Mouse (Mus musculus) spleen, adult 12 weeks (tissue): ENCODE measurements around the gene Gnl2.

Experiments used
- DNase-seq: peaks from one replicate; pipeline ENCODE4 v3.0.0; 2022; ENCODE audit warnings: low spot score

Gene Gnl2

DNA sequence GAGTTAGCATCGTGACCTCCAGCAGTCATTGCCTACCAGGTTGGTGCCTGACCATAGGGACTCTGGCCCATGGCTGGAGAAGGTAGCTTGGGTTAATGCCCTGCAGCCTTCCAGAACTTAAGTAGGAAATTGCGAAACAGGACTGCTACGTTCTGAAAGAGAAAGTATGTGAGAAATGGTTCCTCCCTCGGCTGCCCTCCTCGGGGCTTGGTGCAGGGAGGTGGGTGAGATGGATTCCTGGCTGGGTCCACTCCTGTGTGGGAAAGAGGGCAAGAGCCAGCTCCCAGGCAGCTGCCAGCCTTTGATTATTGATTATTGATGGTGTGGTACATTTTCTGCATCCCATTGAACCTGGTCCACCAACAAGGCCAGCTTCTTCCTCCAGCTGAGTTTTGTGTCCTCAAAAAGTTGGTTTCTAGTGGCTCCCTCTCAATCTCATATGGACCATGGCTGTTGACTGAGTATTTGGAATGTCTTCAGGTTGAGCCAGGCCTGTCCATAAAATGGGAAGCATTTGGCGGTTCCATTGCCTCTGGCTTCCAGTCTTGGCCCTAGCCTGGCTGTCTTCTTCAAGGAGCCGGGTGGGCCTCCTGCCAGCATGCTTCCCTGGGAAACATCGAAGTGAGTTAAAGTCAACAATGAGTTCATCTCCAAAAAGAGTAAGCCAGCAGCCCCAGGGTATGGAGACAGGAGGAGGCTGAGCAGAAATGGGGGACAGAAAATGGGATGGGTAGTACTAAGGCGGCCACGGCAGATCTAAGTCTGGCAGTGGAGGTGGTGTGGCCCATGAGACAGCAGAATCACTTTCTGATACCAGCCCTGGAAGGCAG is at the start of gene Gnl2:
Gnl2 (plus strand) TSS at position 780 of the 830 bp plus-strand sequence.
- DNase-seq: no peak

DNA sequence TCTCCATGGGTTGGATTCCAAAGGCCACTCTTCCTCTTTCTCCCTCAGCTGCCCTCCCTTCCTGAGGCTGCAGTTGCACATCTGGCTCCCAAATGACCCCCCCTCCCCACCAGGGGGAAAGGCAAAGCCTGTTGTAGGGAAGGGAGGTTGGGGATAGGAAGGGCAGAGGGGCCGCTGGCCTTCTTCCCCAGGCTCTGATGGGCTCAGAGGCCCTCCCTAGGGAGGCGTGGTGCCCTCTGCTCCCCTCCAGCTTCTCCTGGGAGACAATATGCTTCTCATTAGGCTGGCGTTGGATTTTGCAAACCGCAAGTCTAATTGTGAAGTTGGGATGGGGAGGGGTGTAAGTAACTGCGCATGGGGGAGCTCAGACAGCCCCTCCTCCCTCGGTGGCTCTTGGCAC is 47.7 kb upstream of the Gnl2 start:
- DNase-seq: no peak

DNA sequence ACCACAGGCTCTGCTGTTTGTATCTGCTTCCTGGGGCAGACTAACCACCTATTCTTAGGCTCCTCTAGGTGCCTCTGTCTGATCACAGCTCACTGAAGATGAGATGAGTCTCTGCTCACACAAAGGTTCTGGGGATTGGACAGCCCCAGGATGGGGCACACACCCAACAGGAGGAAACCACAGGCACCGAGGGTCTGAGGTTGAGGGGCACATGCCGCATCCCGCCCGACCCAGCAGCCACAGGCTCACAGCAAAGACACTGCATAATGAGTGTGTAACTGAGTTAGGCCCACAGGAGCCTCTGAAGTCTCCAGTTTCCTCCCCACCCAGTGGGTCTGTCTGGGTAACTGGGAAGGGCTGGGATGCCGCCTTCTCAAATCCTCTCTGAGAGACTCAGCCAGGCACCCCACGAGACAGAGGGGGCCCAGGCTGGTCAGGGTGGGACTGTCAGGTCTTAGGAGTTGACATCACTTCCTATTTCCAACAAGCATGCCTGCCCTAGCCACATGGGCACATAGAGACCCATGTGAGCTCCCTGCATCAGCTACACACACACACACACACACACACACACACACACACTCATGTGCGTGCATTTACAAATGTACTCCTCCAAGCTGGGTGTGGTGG is 47.1 kb upstream of the Gnl2 start:
- DNase-seq: no peak

DNA sequence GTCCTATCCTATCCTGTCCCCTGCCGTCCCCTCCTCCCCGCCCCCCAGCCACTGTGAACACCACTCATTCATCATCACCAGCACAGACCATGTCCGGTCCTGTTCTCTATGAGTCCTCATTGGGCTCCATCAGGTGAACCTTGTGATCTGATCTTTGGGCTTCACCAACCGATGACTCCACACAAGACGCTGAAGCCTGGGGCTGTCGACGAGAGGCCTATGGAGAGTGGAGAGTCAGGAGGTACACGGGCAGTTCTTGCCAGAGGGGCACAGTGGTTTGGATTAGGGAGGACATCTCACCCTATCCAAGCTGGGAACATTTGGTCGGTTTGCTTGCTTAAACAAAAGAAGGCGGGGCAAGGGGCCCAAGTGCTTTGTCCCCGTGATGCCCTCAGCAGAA is 46.2 kb upstream of the Gnl2 start:
- DNase-seq: no peak

DNA sequence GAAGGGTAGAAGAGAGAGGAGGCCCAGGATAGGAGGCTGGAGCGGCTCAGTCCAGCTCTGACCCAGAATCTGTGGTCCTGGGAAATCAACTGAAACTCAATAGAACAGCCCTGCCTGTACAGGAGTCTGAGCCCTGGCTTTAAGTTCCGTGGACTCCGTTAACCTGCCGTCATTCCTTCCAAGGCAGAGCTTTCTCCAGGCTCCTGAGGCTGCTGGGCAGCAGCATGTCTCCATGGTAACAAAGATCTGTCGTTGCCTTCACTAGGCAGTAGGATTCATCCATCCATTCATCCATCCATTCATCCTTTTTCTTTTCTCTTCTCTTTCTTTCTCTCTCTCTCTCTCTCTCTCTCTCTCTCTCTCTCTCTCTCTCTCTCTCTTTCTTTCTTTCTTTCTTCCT is 45.7 kb upstream of the Gnl2 start:
- DNase-seq: no peak

DNA sequence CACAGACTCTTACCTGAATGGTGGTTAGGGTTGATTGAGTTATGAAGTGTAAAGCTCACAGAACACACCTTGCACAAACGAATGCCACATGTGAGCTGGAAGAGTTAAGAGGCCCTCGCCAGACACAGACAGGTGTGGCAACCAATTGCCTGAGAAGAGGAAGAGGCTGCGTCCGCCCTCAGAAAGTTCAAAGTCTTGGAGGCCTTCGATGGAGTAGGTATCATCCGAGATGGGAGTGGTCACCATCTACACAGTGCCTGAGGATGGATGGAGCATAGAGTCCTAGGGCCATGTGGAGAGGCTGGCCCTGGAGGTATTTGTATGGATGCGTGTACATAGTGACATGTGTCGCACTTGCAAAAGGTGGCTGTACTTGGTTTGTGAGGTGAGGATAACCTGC is 45.3 kb upstream of the Gnl2 start:
- no peak for DNase-seq

DNA sequence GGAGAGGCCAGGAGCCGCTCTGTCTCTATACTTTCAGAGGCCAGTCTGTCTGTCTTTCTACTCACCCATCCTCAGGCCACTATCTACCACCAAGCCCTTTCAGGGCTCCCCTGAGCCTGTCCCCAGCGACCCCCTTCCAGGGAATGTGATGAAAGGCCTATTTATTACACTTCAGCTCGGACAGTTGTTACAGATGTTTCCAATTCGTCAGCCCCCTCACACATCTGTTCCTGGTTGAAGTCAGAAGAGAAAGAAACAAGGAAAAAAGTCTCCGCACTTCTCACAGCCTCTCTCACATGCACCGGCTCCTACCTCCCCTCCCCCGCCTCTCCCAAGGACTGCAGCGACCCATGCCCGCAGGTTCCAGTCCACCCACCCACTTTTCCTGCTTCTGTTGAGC is 44.1 kb upstream of the Gnl2 start:
- DNase-seq: no peak

DNA sequence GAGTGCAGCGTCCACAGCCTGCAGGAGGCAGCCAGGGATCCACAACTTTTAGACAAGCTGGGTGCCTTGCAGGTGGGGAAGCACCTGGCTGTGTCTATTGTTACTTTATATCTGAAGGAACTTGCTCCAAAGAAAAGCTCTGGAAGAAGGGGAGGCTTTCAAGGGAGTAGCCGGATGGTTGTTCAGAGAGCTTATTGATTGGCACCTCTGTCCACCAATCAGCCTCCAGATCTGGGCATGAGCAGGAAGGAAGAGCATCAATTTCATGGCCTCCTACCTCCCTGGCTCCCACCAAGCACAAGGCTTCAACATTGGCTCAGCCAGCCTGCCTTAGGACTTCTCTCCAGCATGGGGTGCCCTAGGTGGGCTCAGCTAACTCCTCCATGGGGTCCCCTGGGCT is 43.1 kb upstream of the Gnl2 start:
- DNase-seq: no peak

DNA sequence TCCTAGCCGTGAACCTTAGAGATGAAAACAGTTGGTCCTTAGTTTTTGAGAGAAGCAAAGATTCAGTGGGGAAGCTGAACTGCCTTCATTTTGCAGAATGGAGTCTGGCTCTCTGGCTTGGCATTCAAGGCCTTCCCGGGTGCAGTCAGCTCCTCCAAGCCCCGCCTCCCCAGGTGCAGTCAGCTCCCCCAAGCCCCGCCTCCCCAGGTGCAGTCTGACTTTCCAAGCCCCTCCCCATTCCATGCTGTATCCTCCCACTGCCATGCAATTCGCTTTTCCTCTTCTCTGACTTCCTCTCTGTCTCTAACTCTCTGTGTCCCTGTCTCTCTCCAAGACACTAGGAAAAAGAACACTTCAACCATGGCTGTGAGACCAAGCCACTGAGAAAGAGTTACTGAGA is 38.2 kb upstream of the Gnl2 start:
- no peak for DNase-seq

DNA sequence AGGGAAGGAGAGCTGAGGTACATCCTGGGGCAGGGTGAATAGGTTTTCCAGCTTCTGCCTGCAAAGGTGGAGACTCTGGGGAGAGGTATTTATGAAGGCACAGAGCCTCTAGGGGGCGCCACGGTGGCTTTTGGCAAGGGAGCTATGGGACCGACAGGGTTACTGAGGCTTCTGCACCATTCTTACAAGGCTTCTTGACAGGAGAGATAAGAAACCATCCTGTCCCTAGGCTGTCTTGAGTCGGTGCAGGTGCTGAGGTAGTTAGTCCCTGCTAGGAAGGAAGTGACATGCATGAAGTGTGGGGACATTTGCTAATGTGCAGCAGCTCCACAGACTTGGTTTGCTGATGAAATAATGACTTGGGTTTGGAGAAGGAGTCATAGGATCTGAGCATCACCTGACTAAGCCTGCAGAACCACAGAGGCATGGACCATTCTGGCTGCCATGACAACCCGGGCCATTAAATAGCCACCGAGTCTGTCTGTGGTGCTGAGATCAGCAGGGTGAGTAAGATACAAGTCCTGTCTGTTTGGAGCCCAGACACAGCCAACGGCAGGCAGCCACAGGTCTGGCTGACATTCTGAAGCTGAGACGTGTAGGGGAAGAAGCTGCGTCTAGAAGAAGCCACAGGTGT is 32.4 kb upstream of the Gnl2 start:
- no peak for DNase-seq

DNA sequence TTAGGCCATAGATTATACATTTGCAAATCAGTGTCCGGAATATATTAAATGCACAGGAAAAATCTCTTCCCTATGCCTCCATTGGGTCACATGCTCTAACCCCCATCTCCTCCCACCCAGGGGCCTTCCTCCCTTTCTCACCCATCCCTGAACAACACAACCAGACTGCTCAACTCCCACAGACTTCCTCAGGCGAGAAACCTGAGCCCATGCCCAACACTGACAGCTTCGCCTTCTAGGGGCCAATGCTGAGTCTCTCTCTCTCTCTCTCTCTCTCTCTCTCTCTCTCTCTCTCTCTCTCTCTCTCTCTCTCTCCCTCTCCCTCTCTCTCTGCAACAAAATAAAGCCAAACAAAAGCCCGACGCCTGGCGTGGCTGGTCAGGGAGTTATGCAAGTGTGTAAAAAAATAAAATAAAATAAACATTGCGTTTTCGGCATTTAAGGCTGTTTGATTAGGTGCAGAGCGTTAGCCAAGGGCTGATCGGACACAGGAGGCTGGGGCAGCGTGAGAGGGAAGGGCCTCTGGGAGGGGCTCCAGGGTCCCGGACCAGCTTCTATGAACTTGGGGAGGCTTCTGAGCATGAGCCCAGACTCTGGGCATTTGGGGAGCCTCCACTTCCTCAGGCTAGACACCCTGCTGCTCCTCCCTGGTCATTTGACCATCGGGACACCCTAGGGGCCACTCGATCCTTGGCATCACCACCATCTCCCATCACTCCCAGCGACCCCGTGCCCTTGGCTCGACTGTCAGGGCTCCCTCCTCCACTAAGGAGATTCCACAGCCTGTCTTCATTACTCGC is 31.3 kb upstream of the Gnl2 start:
- no peak for DNase-seq

DNA sequence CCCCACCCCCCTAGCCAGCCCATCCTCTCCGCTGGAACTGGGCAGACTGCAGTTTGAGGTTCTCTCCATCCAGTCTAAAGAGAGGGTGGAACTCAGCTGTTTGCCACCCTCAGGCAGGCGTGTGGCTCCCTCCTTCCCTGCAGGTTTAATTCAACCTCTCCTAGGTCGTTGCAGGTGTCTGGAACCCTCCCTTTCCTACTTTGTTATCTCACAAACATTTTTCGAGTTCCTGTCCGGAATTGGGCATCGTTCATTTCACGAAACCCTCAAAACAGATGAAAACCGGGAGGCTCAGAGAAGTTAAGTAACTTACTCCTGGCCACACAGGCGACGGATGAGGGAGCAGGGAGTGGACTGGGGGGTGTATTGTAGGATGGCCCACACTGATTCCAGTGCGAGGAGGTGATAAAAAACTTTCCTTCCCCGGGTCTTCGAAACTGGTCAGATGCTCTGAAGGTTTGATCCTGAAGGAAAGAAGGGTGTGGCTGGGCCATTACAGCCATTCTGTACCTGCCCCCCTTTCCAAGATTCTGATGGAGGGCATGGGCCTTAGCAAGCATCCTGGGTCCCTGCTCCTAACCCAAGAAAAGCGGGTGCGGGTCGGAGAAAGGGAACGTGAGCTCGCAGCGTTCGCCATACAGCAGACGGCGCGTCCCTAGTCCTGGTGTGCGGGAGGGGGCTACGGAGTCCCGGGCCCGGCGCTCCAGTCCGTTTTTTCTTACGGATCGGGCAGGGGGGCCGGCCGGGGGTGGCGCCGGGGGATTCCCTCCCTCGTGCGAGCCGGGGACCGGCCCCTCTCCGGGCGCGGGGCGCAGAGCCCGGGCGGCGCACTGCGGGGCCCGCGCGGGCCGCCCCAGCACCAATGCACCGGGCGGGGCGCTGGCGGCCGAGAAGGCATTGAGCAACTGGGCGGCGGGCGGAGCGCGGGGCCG is 30.4 kb upstream of the Gnl2 start, which contains the start of gene Rspo1:
Rspo1 (plus strand) TSS at position 760 of the 932 bp plus-strand sequence.
- DNase-seq: no peak

DNA sequence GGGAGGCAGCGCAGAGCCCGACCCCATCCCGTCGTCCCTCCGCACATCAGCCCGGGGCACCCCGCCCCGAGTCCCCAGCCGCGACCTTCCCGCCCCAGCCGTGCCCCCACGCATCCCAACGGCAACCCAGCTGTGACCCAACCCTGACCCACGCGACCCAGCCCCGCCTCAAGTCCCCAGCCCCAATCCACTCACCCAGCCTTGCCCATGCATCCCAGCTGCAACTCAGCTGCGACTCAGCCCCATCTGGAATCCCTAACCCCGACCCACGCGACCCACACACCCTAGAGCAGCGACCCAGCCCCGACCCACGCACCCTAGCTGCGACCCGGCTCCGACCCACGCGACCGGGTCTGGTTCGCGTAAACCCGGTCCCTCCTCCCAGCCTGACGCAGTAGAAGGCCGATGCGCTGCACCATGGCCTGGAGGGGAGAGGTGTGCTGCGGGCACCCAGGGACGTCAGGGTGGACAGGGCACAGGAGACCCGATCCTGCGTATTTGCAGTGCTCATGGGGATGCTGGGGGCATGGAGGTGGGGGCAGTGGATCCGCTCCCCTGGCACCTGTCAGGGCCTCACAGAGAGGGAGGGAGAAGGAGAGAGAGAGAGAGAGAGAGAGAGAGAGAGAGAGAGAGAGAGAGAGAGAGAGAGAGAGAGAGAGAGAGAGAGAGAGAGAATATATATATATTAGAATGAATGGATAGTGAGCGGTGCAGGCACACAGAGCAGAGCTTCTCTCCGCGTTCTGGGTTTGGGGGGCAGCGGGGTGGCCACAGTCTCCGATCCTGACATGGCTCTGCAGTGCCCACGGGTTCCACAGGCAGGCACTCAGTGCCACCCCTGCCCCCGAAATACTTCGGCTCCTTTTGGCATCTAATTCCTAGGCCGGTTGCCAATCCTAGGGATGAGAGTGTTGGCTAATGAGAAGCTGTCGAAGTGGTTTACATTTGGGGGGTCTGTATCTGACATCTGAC is 29.4 kb upstream of the Gnl2 start:
- DNase-seq: no peak

DNA sequence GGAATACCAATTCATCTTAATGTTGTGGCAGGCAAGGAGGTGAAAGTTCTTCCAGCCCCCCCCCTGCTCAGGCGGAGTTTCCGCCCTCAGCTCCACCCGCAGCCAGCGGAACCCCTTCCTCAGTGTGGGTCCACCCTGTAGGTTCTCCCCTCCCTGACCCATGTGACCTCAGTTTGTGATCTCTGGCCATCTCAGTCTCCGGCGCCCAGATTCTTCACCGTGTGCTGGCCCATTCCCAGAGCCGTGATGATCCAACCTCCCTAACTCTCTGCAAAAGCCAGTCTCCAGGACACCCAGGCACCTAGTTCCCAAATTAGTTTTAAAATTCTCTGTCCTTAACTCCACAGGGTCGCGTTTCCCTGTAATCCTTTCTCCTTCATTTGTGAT is 28.7 kb upstream of the Gnl2 start:
- no peak for DNase-seq

DNA sequence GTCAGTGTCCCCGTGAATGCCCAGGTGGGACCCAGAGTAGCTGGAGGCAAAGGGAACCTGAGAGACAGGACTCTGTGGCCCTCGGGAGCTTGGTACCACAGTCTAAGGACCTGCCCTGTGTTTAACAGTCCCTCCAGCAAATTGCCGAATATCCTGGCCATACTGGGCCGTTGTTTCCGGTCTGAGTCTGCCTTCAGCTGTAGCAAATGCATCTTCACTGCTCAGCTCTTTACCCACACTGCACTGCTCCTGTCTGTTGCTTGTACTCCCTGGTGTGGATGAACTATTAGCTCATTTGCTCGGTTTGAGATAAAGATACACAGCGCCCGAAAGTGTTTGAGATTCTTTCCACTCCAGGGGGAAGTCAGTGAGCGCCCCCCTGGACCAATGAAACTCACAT is 28.0 kb upstream of the Gnl2 start:
- DNase-seq: no peak

DNA sequence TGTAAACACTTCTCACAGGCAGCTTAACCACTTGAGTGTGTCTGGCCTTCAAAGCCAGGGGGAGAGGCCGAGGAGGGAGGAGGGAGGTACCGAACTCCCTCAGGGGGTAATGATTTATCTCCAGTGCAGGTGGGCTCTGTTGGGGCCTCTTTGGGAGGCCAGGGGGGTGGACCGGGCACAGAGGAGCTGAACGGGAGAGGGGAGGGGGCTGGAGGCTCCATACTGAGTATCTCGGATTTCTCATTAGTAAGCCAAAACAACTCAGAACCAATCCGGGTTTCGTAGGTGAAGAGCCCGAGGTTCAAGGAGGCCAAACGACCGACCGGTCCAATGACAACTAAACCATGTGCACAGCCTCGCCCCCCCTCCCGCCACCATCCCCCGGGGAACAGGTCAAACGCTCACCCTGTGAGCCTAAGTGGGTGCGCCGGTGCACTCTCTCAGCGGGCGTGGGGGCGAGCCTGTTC is 26.6 kb upstream of the Gnl2 start:
- DNase-seq: no peak

DNA sequence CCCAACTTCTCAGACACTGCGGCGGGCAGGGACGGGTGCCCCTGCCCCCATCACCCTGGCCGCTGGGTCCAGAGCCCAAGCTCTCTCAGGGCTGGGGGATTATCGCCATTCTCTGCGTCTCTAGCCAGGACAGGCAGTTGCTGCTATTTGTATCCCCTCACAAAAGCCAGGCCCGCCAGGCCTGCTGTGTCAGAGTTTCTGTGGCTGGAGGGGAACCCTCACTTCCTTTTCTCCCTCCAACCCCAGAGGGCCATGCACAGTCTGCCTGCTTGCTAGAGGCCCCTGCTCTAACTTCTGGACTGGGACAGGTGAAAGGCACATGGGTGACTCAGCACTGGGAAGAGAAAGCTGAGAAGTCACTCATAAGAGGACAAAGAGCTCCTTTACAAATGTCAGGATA is 26.1 kb upstream of the Gnl2 start:
- DNase-seq: no peak

DNA sequence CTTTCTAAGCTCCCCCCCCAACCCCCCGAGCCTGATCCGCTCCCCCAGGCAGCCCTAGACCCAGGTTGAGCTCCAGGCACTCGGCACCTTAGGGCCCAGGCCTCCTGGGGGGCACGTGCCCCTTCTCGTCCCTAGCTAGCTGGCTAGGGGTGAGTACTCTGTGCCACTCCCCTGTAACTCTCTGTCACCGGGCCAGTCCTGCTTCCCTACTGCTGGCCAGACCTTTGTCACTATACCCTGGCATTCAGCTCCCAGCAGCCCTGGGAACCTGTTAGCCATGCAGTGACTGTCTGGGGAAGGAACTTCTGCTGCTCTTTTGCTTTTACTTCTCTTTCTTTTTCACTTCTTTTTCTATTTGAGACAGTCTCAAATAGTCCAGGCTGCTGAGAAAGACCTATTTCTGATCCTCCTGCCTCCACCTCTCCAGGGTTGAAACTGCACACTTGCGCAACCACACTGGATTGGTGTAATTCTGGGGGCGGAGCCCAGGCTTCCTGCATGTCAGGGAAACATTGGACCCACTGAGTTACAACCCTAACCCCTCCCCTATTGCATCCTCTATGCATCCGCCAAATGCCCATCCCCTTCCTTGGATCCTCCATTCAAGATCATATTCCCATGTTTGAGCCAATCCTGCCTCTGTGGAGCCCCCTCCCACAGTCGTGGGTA is 18.8 kb upstream of the Gnl2 start:
- no peak for DNase-seq

DNA sequence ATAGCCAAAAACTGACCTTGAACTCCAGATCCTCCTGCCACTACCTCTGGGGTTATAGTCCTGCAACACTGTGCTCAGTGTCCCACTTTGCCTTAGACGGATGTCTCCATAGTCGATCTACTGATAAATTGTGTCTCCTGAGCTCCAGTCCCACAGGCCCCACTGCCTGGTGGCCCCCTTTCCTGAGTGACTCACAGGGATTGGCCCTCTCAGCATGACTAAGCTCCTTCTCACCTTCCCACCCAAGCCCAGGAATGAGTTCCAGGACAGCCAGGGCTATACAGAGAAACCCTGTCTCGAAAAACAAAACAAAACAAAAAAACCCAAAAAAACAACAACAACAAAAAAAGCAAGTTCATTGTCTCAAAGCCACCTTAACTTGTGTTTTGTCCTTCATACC is 16.8 kb upstream of the Gnl2 start:
- DNase-seq: no peak

DNA sequence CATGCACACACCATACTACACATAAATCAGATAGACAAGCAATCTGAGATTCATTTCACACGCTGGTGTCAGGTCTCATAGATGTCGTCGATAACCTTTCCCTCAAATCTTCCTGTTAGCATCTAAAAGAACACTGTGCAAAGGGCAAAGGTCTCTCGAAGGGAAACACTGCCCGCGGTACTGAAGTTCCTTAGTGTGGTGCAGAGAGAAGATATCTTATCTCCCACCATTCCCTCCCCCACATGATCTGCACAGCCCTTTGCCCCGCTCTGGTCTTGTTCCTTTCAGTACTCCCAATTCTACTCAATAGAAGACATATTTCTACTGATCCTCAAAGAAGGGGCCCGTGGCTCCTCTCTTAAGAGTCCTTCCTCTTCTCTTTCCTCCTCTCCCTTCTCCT is 13.4 kb upstream of the Gnl2 start:
- no peak for DNase-seq
